Comparison of ENCODE assay signal across 8 mouse cellular contexts in the genomic region with DNA sequence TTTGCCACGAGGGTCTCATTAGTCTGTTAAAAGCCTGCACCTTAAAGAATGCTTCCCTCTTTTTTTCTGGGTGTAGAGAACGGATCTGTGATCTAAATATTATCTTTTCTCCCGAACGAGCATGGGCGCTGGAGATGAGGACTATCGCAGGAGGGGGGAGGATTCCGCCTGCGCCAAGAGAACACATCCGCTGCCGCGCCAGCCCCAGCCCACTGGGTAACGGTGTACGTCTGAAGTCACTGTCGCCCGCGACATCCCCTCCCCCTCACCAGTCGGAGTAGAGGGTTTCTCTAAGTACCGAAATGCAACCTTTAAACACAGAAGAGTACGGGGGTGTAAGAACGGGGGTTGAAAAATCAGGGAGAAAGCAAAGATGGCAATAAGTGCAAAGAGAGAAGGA. TPM values are rescaled to one million over a fixed set of nuclear protein-coding genes. Genes with fewer than 3 reads are reported as not detected.
DNase-seq lines count a peak whose midpoint lies in the region; ATAC-seq and TF ChIP-seq lines count a peak whose summit lies in the region.

No protein-coding gene starts in this region.

- H3K36me3 ChIP-seq in heart, embryonic 12.5 days, result peaks cover 19% of the 10 kb centered on the region
- H3K36me3 ChIP-seq in liver, adult 2 months (ENCODE audit: control insufficient read depth, insufficient read depth, low read length), result no peaks in the 10 kb centered on the region
- peaks cover 4% of the 10 kb centered on the region; the same call in 1 of the 2 replicates for H3K36me3 ChIP-seq in neural tube, embryonic 12.5 days

- peaks cover 22% of the 10 kb centered on the region for H3K4me1 ChIP-seq in heart, embryonic 12.5 days (replicated peaks)
- H3K4me1 ChIP-seq in liver, adult 2 months (ENCODE audit: control insufficient read depth, insufficient read depth, low read length), result peaks cover 6% of the 10 kb centered on the region
- H3K4me1 ChIP-seq in neural tube, embryonic 12.5 days, result peaks cover 20% of the 10 kb centered on the region

- H3K27ac ChIP-seq in heart, embryonic 12.5 days (ENCODE audit: poor library complexity, severe bottlenecking), result peak overlapping the region; percentile 98
- peak overlapping the region; percentile 96 for H3K27ac ChIP-seq in liver, adult 2 months (replicated peaks; ENCODE audit: insufficient read depth, low read depth, low read length)
- H3K27ac ChIP-seq in neural tube, embryonic 12.5 days, result no peak overlapping the region

- H3K4me3 ChIP-seq in heart, embryonic 12.5 days, result peak overlapping the region; percentile 66
- H3K4me3 ChIP-seq in liver, adult 2 months (ENCODE audit: insufficient read depth, low read depth, low read length), result peak overlapping the region; percentile 88
- peak overlapping the region; percentile 73 for H3K4me3 ChIP-seq in neural tube, embryonic 12.5 days

- H3K9ac ChIP-seq in heart, embryonic 12.5 days, result peak overlapping the region; percentile 87
- peak overlapping the region; percentile 92; the same call in 1 of the 2 replicates for H3K9ac ChIP-seq in liver, adult 2 months (ENCODE audit: low read depth, low read length)
- peak overlapping the region; percentile 70 for H3K9ac ChIP-seq in neural tube, embryonic 12.5 days

- peak overlapping the region; percentile 77 for H3K4me2 ChIP-seq in heart, embryonic 12.5 days
- H3K4me2 ChIP-seq in neural tube, embryonic 12.5 days (replicated peaks), result peak overlapping the region; percentile 77

- no peak for TF ChIP-seq POLR2A in liver, adult 2 months (IDR thresholded peaks at IDR 0.05; ENCODE audit: extremely low read depth, insufficient read depth, low read length)

- TF ChIP-seq CTCF in liver, adult 2 months (IDR thresholded peaks at IDR 0.05; ENCODE audit: low read depth, low read length), result no peak

- H3K9me3 ChIP-seq in heart, embryonic 12.5 days (replicated peaks), result no peaks in the 10 kb centered on the region
- H3K9me3 ChIP-seq in neural tube, embryonic 12.5 days, result no peaks in the 10 kb centered on the region

- H3K27me3 ChIP-seq in heart, embryonic 12.5 days (replicated peaks), result peaks cover 6% of the 10 kb centered on the region; the same call in 1 of the 2 replicates
- no peaks in the 10 kb centered on the region for H3K27me3 ChIP-seq in liver, adult 2 months (ENCODE audit: control insufficient read depth, insufficient read depth, low read length)
- no peaks in the 10 kb centered on the region for H3K27me3 ChIP-seq in neural tube, embryonic 12.5 days (replicated peaks)

- H3K79me2 ChIP-seq in liver, adult 2 months (ENCODE audit: control insufficient read depth, insufficient read depth, low read length), result peaks cover 2% of the 10 kb centered on the region; the same call in 1 of the 2 replicates

- WGBS in heart, embryonic 12.5 days, result 20% methylated on average over 20 of the region's 20 CpGs
- under 1% methylated on average over 20 of the region's 20 CpGs for WGBS in liver, adult 2 months
- WGBS in neural tube, embryonic 12.5 days, result 13% methylated on average over 20 of the region's 20 CpGs

- ATAC-seq in heart, embryonic 12.5 days (ENCODE audit: insufficient number of reproducible peaks, low FRiP score), result no peak
- no peak for ATAC-seq in neural tube, embryonic 12.5 days (ENCODE audit: low FRiP score, low read depth)

- DNase-seq in spleen, adult 18-20 months, result peak; percentile 41 to 45
- no peak for DNase-seq in spleen, adult 12 weeks (ENCODE audit: low spot score)
- peak; percentile 52 to 70 for DNase-seq in cerebellum, postnatal 10 days
- peak; percentile 67 for DNase-seq in kidney, postnatal 10 days
- peak; percentile 21 for DNase-seq in liver, adult 2 months (ENCODE audit: extremely low read depth, low read depth, low spot score)
- peak; percentile 83 for DNase-seq in thymus, postnatal 14 days

RNA-seq across cellular contexts. Expression of a gene that starts 0.8 kb away (rescaled TPM):
- 41.3 and 47.3 TPM in 2 replicates for polyA plus RNA-seq in heart, embryonic 12.5 days (2016; fragmentation: Nextera tagmentation; extraction: Ambion mirVana)
- total RNA-seq in liver, adult 2 months (2014; rRNA removed), result 8.9 and 13.6 TPM in 2 replicates
- 16.5 and 21.6 TPM in 2 replicates for polyA plus RNA-seq in liver, adult 2 months (2012; rRNA removed)
- polyA plus RNA-seq in neural tube, embryonic 12.5 days (2016; fragmentation: Nextera tagmentation; extraction: Ambion mirVana), result 66.0 and 67.8 TPM in 2 replicates

RNA-seq across cellular contexts. Expression of a gene that starts 34.7 kb away (rescaled TPM):
- polyA plus RNA-seq in heart, embryonic 12.5 days (2016; fragmentation: Nextera tagmentation; extraction: Ambion mirVana), result 50.2 and 50.8 TPM in 2 replicates
- 4.1 and 8.5 TPM in 2 replicates for total RNA-seq in liver, adult 2 months (2014; rRNA removed)
- polyA plus RNA-seq in liver, adult 2 months (2012; rRNA removed), result 2.1 and 2.9 TPM in 2 replicates
- 16.9 and 17.6 TPM in 2 replicates for polyA plus RNA-seq in neural tube, embryonic 12.5 days (2016; fragmentation: Nextera tagmentation; extraction: Ambion mirVana)

RNA-seq across cellular contexts. Expression of a gene that starts 43.6 kb away (rescaled TPM):
- polyA plus RNA-seq in heart, embryonic 12.5 days (2016; fragmentation: Nextera tagmentation; extraction: Ambion mirVana), result 77.6 and 87.2 TPM in 2 replicates
- total RNA-seq in liver, adult 2 months (2014; rRNA removed), result 44.6 and 46.8 TPM in 2 replicates
- polyA plus RNA-seq in liver, adult 2 months (2012; rRNA removed), result 51.7 and 55.9 TPM in 2 replicates
- 112 and 114 TPM in 2 replicates for polyA plus RNA-seq in neural tube, embryonic 12.5 days (2016; fragmentation: Nextera tagmentation; extraction: Ambion mirVana)

RNA-seq across cellular contexts. Expression of a gene that starts 43.6 kb away (rescaled TPM):
- 1.4 and 1.9 TPM in 2 replicates for polyA plus RNA-seq in heart, embryonic 12.5 days (2016; fragmentation: Nextera tagmentation; extraction: Ambion mirVana)
- 3.4 and 3.6 TPM in 2 replicates for total RNA-seq in liver, adult 2 months (2014; rRNA removed)
- 4.8 and 8.6 TPM in 2 replicates for polyA plus RNA-seq in liver, adult 2 months (2012; rRNA removed)
- 2.4 and 3.1 TPM in 2 replicates for polyA plus RNA-seq in neural tube, embryonic 12.5 days (2016; fragmentation: Nextera tagmentation; extraction: Ambion mirVana)

RNA-seq across cellular contexts. Expression of a gene that starts 58.4 kb away (rescaled TPM):
- 55.6 and 58.4 TPM in 2 replicates for polyA plus RNA-seq in heart, embryonic 12.5 days (2016; fragmentation: Nextera tagmentation; extraction: Ambion mirVana)
- 17.0 and 26.4 TPM in 2 replicates for total RNA-seq in liver, adult 2 months (2014; rRNA removed)
- 84.7 and 86.7 TPM in 2 replicates for polyA plus RNA-seq in liver, adult 2 months (2012; rRNA removed)
- polyA plus RNA-seq in neural tube, embryonic 12.5 days (2016; fragmentation: Nextera tagmentation; extraction: Ambion mirVana), result 48.2 and 51.2 TPM in 2 replicates
